Mouse (Mus musculus) myocyte (in vitro differentiated cells): Measurements from ENCODE around the gene Gzmf. TPM values are rescaled to one million over a fixed set of nuclear protein-coding genes. Genes with fewer than 3 reads are reported as not detected.
"Not testable (repeated sequence)": the region's sequence is repeated elsewhere in the genome, so short reads cannot be mapped to it uniquely, and the experiment has no call there.

Experiments used
- H3K27me3 ChIP-seq: one replicate; pipeline ENCODE4 v1.6.1; 2011; ENCODE audit not compliant: control insufficient read depth, insufficient read depth, insufficient read length
- H3K36me3 ChIP-seq: one replicate; pipeline ENCODE4 v1.6.1; 2011; ENCODE audit not compliant: control insufficient read depth, insufficient read depth
- H3K4me2 ChIP-seq: one replicate; pipeline ENCODE4 v1.6.1; 2011; ENCODE audit warnings: low read depth, control low read depth
- H3K4me3 ChIP-seq: one replicate; pipeline ENCODE4 v1.5.1; 2011; ENCODE audit warnings: mild to moderate bottlenecking, control low read depth, moderate library complexity
- H3K79me2 ChIP-seq: one replicate; pipeline ENCODE4 v1.6.1; 2011; ENCODE audit not compliant: control insufficient read depth, insufficient read depth
- H3ac ChIP-seq: one replicate; pipeline ENCODE4 v1.6.1; 2011; ENCODE audit not compliant: control insufficient read depth, insufficient read length
- CEBPB ChIP-seq: IDR thresholded peaks from 2 replicates; pipeline ENCODE4 v1.6.1; 2011; ENCODE audit warnings: mild to moderate bottlenecking, moderate library complexity; ENCODE audit not compliant: poor library complexity, insufficient read depth, severe bottlenecking
- E2F4 ChIP-seq: IDR thresholded peaks from one replicate; pipeline ENCODE4 v1.6.1; 2011; ENCODE audit warnings: mild to moderate bottlenecking, control low read depth, moderate library complexity; ENCODE audit not compliant: insufficient read depth
- MAX ChIP-seq: IDR thresholded peaks from one replicate; pipeline ENCODE4 v1.6.1; 2011; ENCODE audit warnings: low read depth, mild to moderate bottlenecking, control low read depth
- MYOD1 ChIP-seq, 3 experiments: IDR thresholded peaks; one replicate each; pipeline ENCODE4 v1.6.1; 2011; ENCODE audit warnings: control low read depth in 2 of 3, low read depth in 2 of 3, mild to moderate bottlenecking in 2 of 3, moderate library complexity in 1 of 3; ENCODE audit not compliant: insufficient read length in 2 of 3, control insufficient read depth in 1 of 3
- MYOG ChIP-seq, 3 experiments: IDR thresholded peaks; one replicate each; pipeline ENCODE4 v1.6.1; 2011; ENCODE audit warnings: control low read depth in 2 of 3, low read depth in 2 of 3, mild to moderate bottlenecking in 2 of 3; ENCODE audit not compliant: insufficient read length in 2 of 3, control insufficient read depth in 1 of 3, insufficient read depth in 1 of 3
- POLR2A ChIP-seq: IDR thresholded peaks from one replicate; pipeline ENCODE4 v1.6.1; 2011; ENCODE audit warnings: low read depth, mild to moderate bottlenecking, control low read depth, moderate library complexity; ENCODE audit not compliant: insufficient read length
- POLR2AphosphoS2 ChIP-seq: IDR thresholded peaks from one replicate; pipeline ENCODE4 v1.6.1; 2011; ENCODE audit warnings: low read depth, control low read depth; ENCODE audit not compliant: insufficient read length
- REST ChIP-seq: IDR thresholded peaks from one replicate; pipeline ENCODE4 v1.6.1; 2011; ENCODE audit warnings: mild to moderate bottlenecking, control low read depth, moderate library complexity; ENCODE audit not compliant: insufficient read depth, insufficient read length
- SRF ChIP-seq: IDR thresholded peaks from one replicate; pipeline ENCODE4 v1.6.1; 2011; ENCODE audit warnings: low read depth; ENCODE audit not compliant: control insufficient read depth, insufficient read length
- TCF12 ChIP-seq: IDR thresholded peaks from one replicate; pipeline ENCODE4 v1.6.1; 2011; ENCODE audit warnings: mild to moderate bottlenecking, control low read depth; ENCODE audit not compliant: poor library complexity, insufficient read depth, severe bottlenecking
- TCF3 ChIP-seq: IDR thresholded peaks from one replicate; pipeline ENCODE4 v1.6.1; 2011; ENCODE audit warnings: low read depth, control low read depth; ENCODE audit not compliant: insufficient read length
- USF1 ChIP-seq: IDR thresholded peaks from one replicate; pipeline ENCODE4 v1.6.1; 2011; ENCODE audit warnings: low read depth, mild to moderate bottlenecking, control low read depth, moderate library complexity
- polyA plus RNA-seq: library from polyadenylated mRNA; unstranded; fragments of >200 nt; fragmentation: generic; extraction: Trizol; gene quantifications from one replicate; pipeline ENCODE4 v1.2.1, GENCODE M21; 2012; ENCODE audit warnings: missing spikeins

The Gzmf gene
- polyA plus RNA-seq, 1 experiment: not detected

DNA sequence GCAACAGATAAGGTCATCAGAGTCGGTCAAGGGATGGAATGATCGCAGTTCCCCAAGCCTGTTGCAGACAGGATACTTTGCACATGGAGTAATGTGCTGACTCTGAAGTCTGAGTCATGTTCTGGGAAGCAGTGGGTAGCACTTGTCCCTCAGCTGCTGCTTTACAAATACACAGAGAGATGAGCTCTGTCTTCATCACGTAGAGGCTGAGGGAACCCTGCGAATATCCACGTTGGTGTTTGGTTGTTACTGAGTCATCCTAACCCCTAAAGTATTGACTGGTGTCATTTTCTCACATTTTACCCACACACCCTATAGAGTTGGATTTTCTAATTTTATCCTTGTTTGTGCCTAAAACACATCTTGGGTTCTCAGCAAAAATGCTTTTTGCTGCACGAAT, 43.2 kb downstream of the Gzmf start:
- no peaks in the 10 kb centered on the region for H3K27me3 ChIP-seq
- no peak overlapping the region for H3K4me2 ChIP-seq
- TF ChIP-seq TCF12 (no peak), CEBPB (no peak), SRF (no peak), TCF3 (no peak), E2F4 (no peak), MAX (no peak)
- H3K36me3 ChIP-seq: no peaks in the 10 kb centered on the region
- H3ac ChIP-seq: no peak overlapping the region
- H3K79me2 ChIP-seq: no peaks in the 10 kb centered on the region
- no peak overlapping the region for H3K4me3 ChIP-seq

DNA sequence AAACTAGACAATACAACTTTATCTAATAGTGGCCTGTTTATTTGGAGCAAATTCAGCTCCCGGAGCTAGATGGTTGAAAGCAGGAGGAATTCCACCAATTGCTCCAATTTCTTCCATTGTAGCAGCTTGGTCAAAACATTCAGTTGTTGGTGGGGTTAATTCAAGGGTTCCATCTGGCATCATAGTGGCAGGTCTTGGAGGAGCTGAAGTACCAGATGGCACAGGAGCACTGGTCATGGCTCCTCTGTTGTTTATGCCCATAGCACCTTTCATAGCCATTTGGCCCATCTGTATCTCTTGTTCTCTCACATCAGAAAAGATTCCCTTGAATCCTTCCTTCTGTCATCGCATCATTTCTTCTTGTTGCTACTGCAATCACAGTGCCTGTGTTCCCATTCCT, 49.1 kb downstream of the Gzmf start:
- no peak overlapping the region for H3ac ChIP-seq
- no peak overlapping the region for H3K4me3 ChIP-seq
- no peak overlapping the region for H3K4me2 ChIP-seq
- H3K27me3 ChIP-seq: peaks cover 4% of the 10 kb centered on the region
- H3K79me2 ChIP-seq: no peaks in the 10 kb centered on the region
- TF ChIP-seq MYOG (IDR thresholded peaks at IDR 0.05; ENCODE audit: control insufficient read depth in 1 of 3, insufficient read depth in 1 of 3, insufficient read length in 2 of 3, low read depth in 2 of 3) (no peak), TCF12 (no peak), USF1 (no peak), MYOD1 (IDR thresholded peaks at IDR 0.05; ENCODE audit: control insufficient read depth in 1 of 3, insufficient read length in 2 of 3, low read depth in 2 of 3) (no peak), POLR2AphosphoS2 (no peak)
- no peaks in the 10 kb centered on the region for H3K36me3 ChIP-seq

DNA sequence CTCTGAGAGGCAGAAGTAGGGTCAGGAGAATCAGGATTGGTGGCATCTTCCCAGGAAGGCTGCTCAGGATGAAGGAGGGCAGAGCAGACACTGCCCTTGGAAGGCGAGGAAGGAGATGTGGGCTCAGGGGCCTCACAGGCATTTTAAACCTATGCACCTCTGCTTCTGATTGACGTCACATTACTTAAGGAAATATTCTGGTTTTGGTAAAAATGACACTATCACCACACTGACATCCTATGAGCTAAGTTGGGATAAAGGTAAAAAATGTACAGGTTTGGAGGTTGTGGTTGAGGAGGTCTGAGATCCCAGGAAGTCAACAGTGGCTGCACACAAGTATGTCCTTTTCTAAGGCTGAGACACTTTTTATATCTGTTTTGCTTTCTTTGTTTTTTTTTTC, 51.7 kb downstream of the Gzmf start, which contains the start of gene Gzmg:
Gene Gzmg (minus strand): TSS at position 101 of the 400 bp plus-strand sequence.
- not testable (repeated sequence) for H3K79me2 ChIP-seq, H3K4me2 ChIP-seq, H3K36me3 ChIP-seq, H3K27me3 ChIP-seq, H3ac ChIP-seq, H3K4me3 ChIP-seq

DNA sequence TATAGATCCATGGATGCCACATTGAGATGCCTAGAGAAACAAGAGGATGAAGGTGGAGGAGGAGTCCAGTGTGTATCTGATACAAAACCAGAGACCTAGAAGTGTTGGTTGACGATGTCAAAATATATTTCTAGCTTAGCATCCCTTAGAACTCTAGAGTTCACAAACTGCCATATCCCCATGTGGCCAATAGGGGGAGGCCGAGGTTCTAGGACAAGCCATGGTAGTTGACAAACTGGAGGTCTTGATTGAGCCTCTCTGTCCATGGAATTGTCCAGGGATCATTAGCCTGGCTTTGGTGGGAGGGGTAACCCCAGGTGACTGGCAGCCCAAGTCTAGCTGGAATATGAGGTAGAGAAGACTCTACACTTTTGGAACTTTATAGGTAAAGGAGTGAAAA, 55.9 kb downstream of the Gzmf start:
- H3K4me3 ChIP-seq: no peak overlapping the region
- no peaks in the 10 kb centered on the region for H3K36me3 ChIP-seq
- TF ChIP-seq REST (no peak), MYOD1 (IDR thresholded peaks at IDR 0.05; ENCODE audit: control insufficient read depth in 1 of 3, insufficient read length in 2 of 3, low read depth in 2 of 3) (no peak), E2F4 (no peak), TCF3 (no peak), TCF12 (no peak), POLR2A (no peak), POLR2AphosphoS2 (no peak), CEBPB (no peak), USF1 (no peak), MYOG (IDR thresholded peaks at IDR 0.05; ENCODE audit: control insufficient read depth in 1 of 3, insufficient read depth in 1 of 3, insufficient read length in 2 of 3, low read depth in 2 of 3) (no peak), SRF (no peak), MAX (no peak)
- no peak overlapping the region for H3ac ChIP-seq
- H3K4me2 ChIP-seq: no peak overlapping the region
- H3K27me3 ChIP-seq: peaks cover 4% of the 10 kb centered on the region
- no peaks in the 10 kb centered on the region for H3K79me2 ChIP-seq

Other genes starting within 250 kb of the Gzmf start
- 0.44 TPM for gene Mcpt1, start 193.4 kb downstream of the Gzmf start, polyA plus RNA-seq
- not detected for gene Mcpt9, start 180.9 kb downstream of the Gzmf start, polyA plus RNA-seq
- gene Mcpt2, start 169.4 kb downstream of the Gzmf start, polyA plus RNA-seq: not detected
- 0.14 TPM for gene Mcpt4, start 149.1 kb downstream of the Gzmf start, polyA plus RNA-seq
- 10.7 TPM for gene Mcpt8, start 126.1 kb downstream of the Gzmf start, polyA plus RNA-seq
- gene Ctsg, start 108.8 kb downstream of the Gzmf start, polyA plus RNA-seq: 0.54 TPM
- gene Gzme, start 90.8 kb downstream of the Gzmf start, polyA plus RNA-seq: 0.55 TPM
- 0.05 TPM for gene Gzmd, start 78.8 kb downstream of the Gzmf start, polyA plus RNA-seq
- not detected for gene Gzmg, start 51.8 kb downstream of the Gzmf start, polyA plus RNA-seq
- 0.07 TPM for gene Gzmn, start 36.8 kb downstream of the Gzmf start, polyA plus RNA-seq
- gene Gzmc, start 23.2 kb upstream of the Gzmf start, polyA plus RNA-seq: not detected
- not detected for gene Gzmb, start 50.8 kb upstream of the Gzmf start, polyA plus RNA-seq
- gene Atp12a, start 153.7 kb upstream of the Gzmf start, polyA plus RNA-seq: not detected
- gene Rnf17, start 191.2 kb upstream of the Gzmf start, polyA plus RNA-seq: not detected